Mouse (Mus musculus) left cerebral cortex, postnatal 25 days (tissue): ENCODE data around the gene Olr1. TPM values are rescaled to one million over a fixed set of nuclear protein-coding genes. Genes with fewer than 3 reads are reported as not detected.
"Not testable (repeated sequence)": the region's sequence is repeated elsewhere in the genome, so short reads cannot be mapped to it uniquely, and the experiment has no call there.

ENCODE experiments used
- DNase-seq, 2 experiments: peaks; one replicate each; pipeline ENCODE4 v3.0.0; 2022; ENCODE audit warnings: low spot score in 2 of 2, mixed read lengths in 1 of 2
- intact Hi-C: fragments of 180-260 bp; cut with DNase I; formaldehyde crosslinking; loops from one replicate; pipeline ENCODE4 v1.15.1; 2025
- total RNA-seq, 2 experiments: library from RNA; stranded (reverse); gene quantifications; 2 replicates each; pipeline ENCODE4 v1.2.3; 2021

Gene Olr1
- total RNA-seq, 2 experiments from 2014 or later = not detected

DNA sequence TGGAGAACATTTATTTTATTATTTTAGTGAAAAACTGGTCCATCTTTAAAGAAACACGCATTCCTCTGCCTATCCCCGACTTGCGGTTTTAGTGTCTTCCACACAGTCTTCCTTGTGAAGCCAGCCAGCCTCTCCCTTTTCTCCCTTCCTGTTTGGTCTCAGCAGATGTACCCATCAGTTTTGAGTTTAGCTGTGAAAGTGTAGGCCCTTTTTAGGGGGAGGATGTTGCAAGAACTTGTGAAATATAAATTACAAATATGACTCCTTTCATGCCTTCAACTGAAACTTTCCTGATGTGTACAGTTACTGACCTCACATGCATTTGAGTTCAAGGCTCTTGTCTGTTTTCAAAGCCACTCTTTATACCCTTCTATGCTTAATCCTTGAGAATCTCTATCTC is 8.1 kb upstream of the Olr1 start:
- intact Hi-C loops = loop anchor here (5.0 kb wide), 1 partner anchor 42 kb away; no protein-coding TSS in a partner anchor
- no peak for DNase-seq

DNA sequence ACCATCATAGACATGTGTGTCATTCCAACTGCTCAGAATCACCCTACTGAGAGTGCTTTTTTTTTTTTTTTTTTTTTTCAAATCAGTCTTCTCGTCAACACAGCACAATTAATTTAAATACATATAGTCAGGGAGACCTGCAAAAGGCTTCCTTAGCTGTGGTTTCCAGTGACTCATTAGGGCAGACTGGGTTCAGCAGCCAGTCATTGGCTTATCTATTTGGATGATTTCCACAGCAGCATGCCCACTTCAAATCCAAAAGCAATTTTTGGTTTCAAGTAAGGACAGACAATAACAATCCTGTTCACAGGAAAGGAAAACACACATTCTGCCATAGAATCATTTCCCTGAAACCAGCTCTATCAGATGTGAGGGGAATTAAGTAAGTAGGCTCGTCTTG is 7.4 kb upstream of the Olr1 start:
- intact Hi-C loops = no loop called here

GRCm38 (mm10) chr6:129513409-129513808 is 6.4 kb upstream of the Olr1 start:
- intact Hi-C loops = no loop called here
- peak in 1 of 2 experiments; percentile 62 for DNase-seq

More for the DNA sequence above, 7.4 kb upstream of the Olr1 start:
- DNase-seq = no peak

GRCm38 (mm10) chr6:129512868-129513267 is 5.9 kb upstream of the Olr1 start:
- intact Hi-C loops = no loop called here
- DNase-seq = no peak

- no peak for DNase-seq
- intact Hi-C loops = no loop called here
These were observed 5.4 kb upstream of the Olr1 start, which contains the start of gene Tmem52b for GRCm38 (mm10) chr6:129512367-129512766. TSS of gene Tmem52b (plus strand) at chr6:129512555.

DNA sequence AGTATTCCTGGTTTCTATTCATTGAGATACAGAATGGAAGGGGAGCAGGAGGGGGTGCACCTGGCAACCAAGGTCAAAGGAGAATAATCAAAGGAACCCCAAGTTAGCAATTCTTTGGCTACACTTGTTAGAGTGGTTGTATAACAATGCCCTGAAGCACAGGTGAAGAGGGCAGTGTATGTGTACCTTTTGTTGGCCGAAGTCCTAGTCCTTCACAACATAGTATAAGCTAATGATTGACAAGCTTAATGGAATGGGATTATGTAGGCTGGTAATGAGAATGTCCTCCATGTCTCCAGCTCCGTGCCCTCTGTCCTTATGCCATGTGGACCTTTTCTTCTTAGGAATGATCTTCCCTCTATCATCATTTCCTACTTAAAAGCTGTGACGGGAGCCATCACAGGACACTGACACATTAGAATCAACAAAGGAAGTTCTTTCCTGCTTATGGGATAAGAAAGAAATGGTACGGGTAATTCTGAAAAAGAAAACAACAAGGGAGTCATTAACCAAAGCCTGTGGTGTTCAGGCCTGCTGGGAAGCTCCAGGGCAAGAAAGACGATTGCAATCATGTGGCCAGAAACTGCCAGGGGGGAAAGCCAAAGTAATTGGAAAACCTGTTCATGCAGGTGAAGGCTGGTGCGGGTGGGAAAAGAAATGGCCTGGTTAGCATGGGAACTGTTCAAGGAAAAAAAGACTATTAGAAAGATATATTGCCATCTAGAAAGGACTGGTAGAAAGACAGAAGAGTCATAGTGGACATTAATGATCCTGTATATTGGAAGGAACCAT is 3.4 kb upstream of the Olr1 start:
- DNase-seq = no peak
- intact Hi-C loops = no loop called here

DNA sequence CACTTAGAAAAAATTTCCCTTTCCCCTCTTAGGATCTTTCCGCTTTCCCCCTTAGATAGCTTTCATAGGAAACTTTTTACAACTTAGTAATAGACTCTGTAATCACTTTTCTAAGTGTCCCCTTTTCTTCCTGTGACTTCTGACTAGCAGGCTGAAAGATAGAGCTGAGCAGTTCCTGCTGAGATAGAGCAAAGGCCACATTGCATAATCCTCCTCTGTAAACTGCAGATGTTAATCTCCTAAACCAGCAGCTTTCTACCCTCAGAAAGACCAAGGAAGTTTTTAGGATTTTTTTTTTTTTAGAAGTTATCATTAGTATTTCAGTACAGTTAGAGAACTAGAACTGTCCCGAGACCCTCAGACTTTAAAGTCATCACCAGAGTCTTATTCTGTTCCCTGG is 3.5 kb downstream of the Olr1 start:
- DNase-seq = no peak
- intact Hi-C loops = no loop called here

DNA sequence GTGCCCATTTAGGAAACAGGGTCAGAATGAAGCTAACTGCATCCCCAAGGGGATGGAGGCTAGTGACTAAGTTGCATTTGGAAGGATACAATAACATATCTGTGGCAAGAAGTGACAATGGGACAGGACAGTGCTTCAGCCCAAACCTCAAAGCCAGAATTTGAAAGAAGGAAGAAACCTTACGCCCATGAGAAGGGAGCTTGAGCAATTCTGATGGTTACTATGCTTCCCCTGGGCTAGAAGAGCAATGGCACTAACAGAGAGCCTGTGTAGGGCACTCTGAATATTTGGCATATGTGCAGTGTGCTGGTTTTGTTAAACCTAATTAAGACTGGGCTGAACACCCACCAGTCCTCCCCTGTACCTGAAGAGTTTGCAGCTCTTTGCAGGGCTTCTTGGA is 7.4 kb downstream of the Olr1 start:
- intact Hi-C loops, DNase-seq: not testable (repeated sequence)

- intact Hi-C loops = no loop called here
- DNase-seq = no peak
These were observed 9.4 kb downstream of the Olr1 start for GRCm38 (mm10) chr6:129497345-129498218.

DNA sequence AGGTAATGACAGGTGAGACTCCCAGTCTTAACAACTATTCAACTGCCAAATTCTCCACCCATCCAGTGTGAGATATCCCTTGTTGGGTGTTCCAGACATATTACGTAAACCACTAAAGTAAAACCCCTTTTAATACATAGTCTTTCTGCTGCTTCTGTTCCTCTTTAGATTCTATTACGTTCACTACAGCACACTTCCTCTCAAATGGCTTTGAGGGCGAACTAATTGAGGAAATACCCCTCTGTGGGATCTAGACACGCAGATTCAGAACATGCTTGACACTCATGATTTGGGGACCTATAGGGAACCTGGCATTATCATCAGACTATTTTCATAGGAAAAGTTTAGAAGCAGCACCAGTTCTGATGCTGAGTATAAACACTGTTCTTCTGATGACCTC is 12.0 kb downstream of the Olr1 start:
- intact Hi-C loops = no loop called here
- no peak for DNase-seq

DNA sequence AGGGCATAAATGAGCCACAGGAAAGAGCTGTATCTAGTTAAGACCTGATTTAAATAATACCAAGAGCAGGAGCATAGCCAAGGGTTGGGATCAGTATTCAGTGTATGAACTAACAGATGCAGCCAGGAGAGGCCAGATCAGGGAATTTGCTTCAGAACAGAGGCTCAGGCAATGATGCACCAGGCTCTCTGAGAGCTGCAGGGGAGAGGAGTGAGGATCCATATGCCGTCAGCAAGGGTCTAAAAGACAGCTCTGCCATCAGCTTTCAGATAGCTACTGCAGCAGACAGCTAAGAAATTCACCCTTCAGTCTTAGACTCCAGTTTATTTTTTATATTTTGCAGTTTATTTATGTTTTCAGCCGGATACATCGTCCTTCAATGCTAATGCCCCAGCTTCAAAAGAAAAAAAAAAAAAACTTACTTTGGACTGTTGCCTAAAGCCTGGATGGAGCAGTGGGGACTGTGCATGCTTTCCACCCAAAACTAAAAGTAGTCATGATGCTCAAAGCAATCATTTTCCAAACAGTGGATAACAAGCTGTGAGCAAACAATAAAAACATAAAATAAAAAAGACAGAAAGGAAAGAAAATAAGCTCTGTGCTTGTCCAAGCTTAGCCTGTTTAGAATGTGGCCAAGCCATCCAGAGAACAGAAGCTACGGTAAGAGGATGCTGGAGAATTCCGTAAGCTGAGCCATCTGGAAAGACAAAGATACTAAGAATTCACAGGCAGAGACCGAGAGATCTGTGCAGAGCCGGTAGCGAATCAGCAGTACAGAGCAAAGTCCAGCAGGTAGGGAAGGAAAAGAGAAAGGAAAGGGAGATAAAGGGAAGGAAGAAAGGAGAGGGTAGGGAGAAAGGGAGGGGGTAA is 26.6 kb downstream of the Olr1 start:
- intact Hi-C loops = no loop called here
- DNase-seq = peak in 1 of 2 experiments; percentile 20

DNA sequence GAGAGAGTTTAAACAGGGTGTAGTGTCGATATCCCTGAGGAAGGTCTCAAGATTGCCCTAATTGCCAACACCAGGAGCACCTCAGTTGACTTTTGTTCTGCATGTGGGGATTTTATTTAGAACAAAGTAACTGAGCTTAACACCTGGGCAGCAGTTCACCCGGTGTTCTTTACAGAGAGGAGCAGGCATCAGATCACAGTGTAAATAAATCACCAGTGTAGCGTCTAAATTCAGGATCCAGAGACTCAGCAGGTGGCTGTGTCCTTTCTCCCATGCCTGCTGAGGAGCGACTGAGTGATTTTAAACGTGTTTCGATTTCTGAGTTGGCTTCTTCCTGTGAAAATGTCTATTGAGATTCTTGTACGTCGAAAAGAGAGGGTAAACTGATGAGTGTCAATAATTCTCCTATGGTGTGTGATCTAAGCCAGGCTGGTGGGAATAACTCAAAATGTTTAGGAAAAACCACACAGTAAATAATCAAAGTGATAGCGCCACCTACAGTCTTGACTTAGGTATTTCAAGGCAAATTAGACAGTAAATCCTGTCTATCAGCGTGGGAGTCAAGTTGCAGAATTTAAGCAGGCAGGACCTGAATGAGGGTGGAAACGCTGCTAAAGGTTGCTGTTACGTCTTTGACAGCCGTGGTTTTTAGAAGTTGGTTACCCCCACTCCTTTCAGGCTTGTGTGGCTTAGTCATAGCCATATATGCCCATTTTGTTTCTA is 30.4 kb downstream of the Olr1 start:
- peak; percentile 15 to 26 for DNase-seq
- intact Hi-C loops = loop anchor here (2.0 kb wide), 1 partner anchor 84 kb away; no protein-coding TSS in a partner anchor

- DNase-seq = no peak
- intact Hi-C loops = no loop called here
These were observed 34.3 kb downstream of the Olr1 start for GRCm38 (mm10) chr6:129472627-129473026.

- intact Hi-C loops = no loop called here
- no peak for DNase-seq
These were observed 35.6 kb downstream of the Olr1 start for GRCm38 (mm10) chr6:129471386-129471785.

DNA sequence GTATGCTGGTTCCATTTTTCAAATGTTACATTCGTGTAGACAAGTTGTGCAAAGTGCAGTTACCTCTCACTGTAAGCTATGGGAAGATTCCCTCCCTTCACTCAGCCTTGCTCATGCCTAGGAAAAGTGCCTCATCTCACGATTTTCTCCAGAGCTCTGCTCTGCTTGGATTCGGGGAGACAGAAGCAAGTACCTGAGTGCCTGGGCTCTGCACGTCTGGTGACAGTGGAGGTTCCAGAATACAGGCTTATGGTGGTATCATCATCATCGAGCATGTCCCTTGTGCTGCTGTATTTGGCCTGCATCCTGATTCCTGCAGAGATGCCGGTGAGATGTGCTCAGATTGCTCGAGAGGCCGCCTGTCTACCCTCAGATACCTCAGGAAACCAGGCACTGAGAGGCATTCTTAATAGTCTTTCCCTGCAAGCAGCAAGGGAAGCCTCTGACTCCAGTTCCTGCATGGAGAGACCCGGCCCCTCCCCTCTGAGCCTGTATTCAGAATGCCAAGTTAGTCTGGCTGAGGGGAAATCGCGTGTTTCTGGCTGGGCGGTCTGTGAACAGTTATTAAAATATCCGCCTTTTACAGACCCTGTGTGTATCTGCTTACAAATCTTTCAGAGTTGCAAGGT is 55.4 kb downstream of the Olr1 start, which contains the start of gene Clec1a:
TSS of gene Clec1a (minus strand) at position 590 of the 629 bp plus-strand sequence.
- intact Hi-C loops = no loop called here
- DNase-seq = no peak

DNA sequence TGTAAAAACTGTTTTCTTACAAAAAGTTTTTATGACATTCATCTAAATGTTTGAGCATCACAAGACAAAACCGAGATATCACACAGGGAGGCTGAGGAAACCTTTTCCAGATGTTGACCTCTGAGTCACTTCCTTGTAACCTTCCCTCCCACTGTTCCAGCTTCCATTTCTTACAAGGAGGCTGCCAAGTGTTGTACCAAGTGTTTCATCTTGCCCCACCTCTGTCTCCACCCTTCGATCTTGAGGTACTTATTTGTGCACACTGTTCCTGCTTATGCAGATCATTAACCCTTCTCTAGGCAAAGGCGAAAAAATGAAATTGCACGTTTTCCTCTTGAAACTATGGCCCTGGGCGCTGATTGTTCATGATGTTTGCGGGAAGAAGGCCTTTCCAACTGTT is 57.2 kb downstream of the Olr1 start:
- DNase-seq = no peak
- intact Hi-C loops = no loop called here

DNA sequence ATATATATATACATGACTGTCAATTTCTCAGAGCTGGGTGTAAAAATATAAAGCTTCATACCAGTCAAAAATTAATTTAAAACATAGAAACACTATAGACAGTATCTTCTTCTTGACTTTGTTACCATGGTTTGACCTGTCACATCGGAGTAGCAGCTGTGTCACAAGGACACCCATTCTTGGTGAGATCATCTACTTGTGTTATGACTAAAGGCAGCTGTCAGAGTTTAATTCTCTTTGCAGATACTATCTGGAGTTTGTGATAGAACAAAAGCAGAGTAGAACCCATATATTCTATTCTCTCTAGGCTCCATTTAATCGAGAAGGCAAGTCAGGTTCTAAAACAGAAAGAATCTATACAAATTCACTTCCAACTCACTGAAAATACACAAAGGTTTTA is 68.9 kb downstream of the Olr1 start:
- intact Hi-C loops = no loop called here
- DNase-seq = no peak

GRCm38 (mm10) chr6:129436025-129436424 is 70.9 kb downstream of the Olr1 start:
- intact Hi-C loops = no loop called here
- no peak for DNase-seq
